Mouse (Mus musculus) forebrain, embryonic 13.5 days (tissue): Measurements from ENCODE around the gene Hk2. TPM values are rescaled to one million over a fixed set of nuclear protein-coding genes. Genes with fewer than 3 reads are reported as not detected.

ENCODE experiments used
- ATAC-seq: fragments of 200-750 bp; cut with Nextera tagmentation; 2 replicates; pipeline ENCODE4 v1.8.0; 2017
- H3K27ac ChIP-seq: fragments of 300-500 bp; sonication (generic); 2 replicates; pipeline ENCODE4 v1.5.1; 2015; ENCODE audit warnings: inconsistent platforms, mild to moderate bottlenecking, moderate library complexity
- H3K27me3 ChIP-seq: fragments of 300-500 bp; sonication (generic); 2 replicates; pipeline ENCODE4 v1.6.1; 2015; ENCODE audit warnings: mild to moderate bottlenecking, inconsistent platforms
- H3K36me3 ChIP-seq: fragments of 300-500 bp; sonication (generic); 2 replicates; pipeline ENCODE4 v1.6.1; 2015; ENCODE audit warnings: mild to moderate bottlenecking, inconsistent platforms; ENCODE audit not compliant: poor library complexity, severe bottlenecking
- H3K4me1 ChIP-seq: fragments of 300-500 bp; sonication (generic); 2 replicates; pipeline ENCODE4 v1.6.1; 2015; ENCODE audit warnings: inconsistent platforms
- H3K4me2 ChIP-seq: fragments of 300-500 bp; sonication (generic); 2 replicates; pipeline ENCODE4 v1.6.1; 2015; ENCODE audit warnings: inconsistent platforms, mild to moderate bottlenecking, moderate library complexity
- H3K4me3 ChIP-seq: fragments of 300-500 bp; sonication (generic); 2 replicates; pipeline ENCODE4 v1.5.1; 2015; ENCODE audit warnings: mild to moderate bottlenecking, inconsistent platforms
- H3K9ac ChIP-seq: fragments of 300-500 bp; sonication (generic); 2 replicates; pipeline ENCODE4 v1.6.1; 2015; ENCODE audit warnings: mild to moderate bottlenecking, inconsistent platforms
- H3K9me3 ChIP-seq: fragments of 300-500 bp; sonication (generic); replicated peaks from 2 replicates; pipeline ENCODE4 v1.6.1; 2016; ENCODE audit warnings: inconsistent platforms
- WGBS: fragments of 180-500 bp; shearing (Covaris S2); methylation state at CpG from one replicate; pipeline ENCODE4 v1.1.7; 2015; 5-methylcytosine and 5-hydroxymethylcytosine counted together
- polyA plus RNA-seq: library from polyadenylated mRNA; unstranded; fragments of >200 nt; fragmentation: Nextera tagmentation; extraction: Ambion mirVana; gene quantifications from 2 replicates; pipeline ENCODE4 v1.2.1, GENCODE M21; 2015

Hk2 gene
- polyA plus RNA-seq, 1 experiment from 2014 or later = 13.4 TPM

- no peaks in the 10 kb centered on the region for H3K4me1 ChIP-seq
- no peak for ATAC-seq
- no peaks in the 10 kb centered on the region for H3K27me3 ChIP-seq
- no peaks in the 10 kb centered on the region for H3K9me3 ChIP-seq
- no peak overlapping the region for H3K27ac ChIP-seq
- 71% methylated on average over 4 of the region's 4 CpGs for WGBS
- H3K9ac ChIP-seq = no peak overlapping the region
- H3K4me3 ChIP-seq = no peak overlapping the region
- no peaks in the 10 kb centered on the region for H3K36me3 ChIP-seq
- no peak overlapping the region for H3K4me2 ChIP-seq
Observed at GRCm38 (mm10) chr6:82783906-82784305, 9.7 kb upstream of the Hk2 start.

- 0 out of 2 replicates have a peak, but pooled peaks cover under 1% of the 10 kb centered on the region for H3K27me3 ChIP-seq
- 51% methylated on average over 8 of the region's 8 CpGs for WGBS
- H3K9me3 ChIP-seq = no peaks in the 10 kb centered on the region
Observed at GRCm38 (mm10) chr6:82780802-82781393, 6.6 kb upstream of the Hk2 start.

GRCm38 (mm10) chr6:82780369-82780768, 6.1 kb upstream of the Hk2 start:
- Histone ChIP-seq H3K36me3 (no peaks in the 10 kb centered on the region), H3K9ac (no peak overlapping the region), H3K27me3 (peaks cover 5% of the 10 kb centered on the region), H3K4me2 (no peak overlapping the region), H3K9me3 (no peaks in the 10 kb centered on the region), H3K4me1 (no peaks in the 10 kb centered on the region), H3K4me3 (no peak overlapping the region), H3K27ac (no peak overlapping the region)
- no peak for ATAC-seq
- 75% methylated on average over 4 of the region's 4 CpGs for WGBS

More at GRCm38 (mm10) chr6:82780802-82781393, 6.6 kb upstream of the Hk2 start:
- no peak overlapping the region for H3K9ac ChIP-seq
- H3K4me2 ChIP-seq = no peak overlapping the region
- H3K4me3 ChIP-seq = no peak overlapping the region
- no peaks in the 10 kb centered on the region for H3K4me1 ChIP-seq
- ATAC-seq = no peak
- H3K36me3 ChIP-seq = no peaks in the 10 kb centered on the region
- H3K27ac ChIP-seq = no peak overlapping the region

GRCm38 (mm10) chr6:82777124-82777654, 2.9 kb upstream of the Hk2 start:
- peaks cover 11% of the 10 kb centered on the region for H3K27me3 ChIP-seq
- H3K36me3 ChIP-seq = no peaks in the 10 kb centered on the region
- no peak for ATAC-seq
- no peak overlapping the region for H3K9ac ChIP-seq
- 95% methylated on average over 4 of the region's 4 CpGs for WGBS
- no peak overlapping the region for H3K4me2 ChIP-seq
- peaks cover 13% of the 10 kb centered on the region for H3K4me1 ChIP-seq
- no peak overlapping the region for H3K27ac ChIP-seq
- no peaks in the 10 kb centered on the region for H3K9me3 ChIP-seq
- H3K4me3 ChIP-seq = no peak overlapping the region

- WGBS = 88% methylated on average over 6 of the region's 6 CpGs
- Histone ChIP-seq H3K9me3 (no peaks in the 10 kb centered on the region), H3K27ac (no peak overlapping the region), H3K4me3 (no peak overlapping the region), H3K9ac (no peak overlapping the region), H3K27me3 (peaks cover 11% of the 10 kb centered on the region), H3K4me2 (no peak overlapping the region), H3K36me3 (no peaks in the 10 kb centered on the region), H3K4me1 (peaks cover 27% of the 10 kb centered on the region)
- ATAC-seq = no peak
Observed at GRCm38 (mm10) chr6:82775386-82775785, 1.1 kb upstream of the Hk2 start.

- H3K9ac ChIP-seq = peak overlapping the region; percentile 65
- peak overlapping the region; percentile 80 for H3K4me2 ChIP-seq
- under 1% methylated on average over 63 of the region's 68 CpGs for WGBS
- peak; percentile 59 for ATAC-seq
- no peaks in the 10 kb centered on the region for H3K9me3 ChIP-seq
- H3K4me1 ChIP-seq = peaks cover 27% of the 10 kb centered on the region
- peaks cover 11% of the 10 kb centered on the region for H3K27me3 ChIP-seq
- H3K4me3 ChIP-seq = peak overlapping the region; percentile 52
- no peaks in the 10 kb centered on the region for H3K36me3 ChIP-seq
- H3K27ac ChIP-seq = peak overlapping the region; percentile 33
Observed at GRCm38 (mm10) chr6:82773261-82774131, 758 bp downstream of the Hk2 start.

- ATAC-seq = peak; percentile 11; the same call in 1 of the 2 replicates
- Histone ChIP-seq H3K36me3 (no peaks in the 10 kb centered on the region), H3K4me1 (peaks cover 27% of the 10 kb centered on the region), H3K27me3 (peaks cover 11% of the 10 kb centered on the region), H3K9me3 (no peaks in the 10 kb centered on the region), H3K9ac (peak overlapping the region; percentile 65), H3K4me3 (peak overlapping the region; percentile 52), H3K4me2 (peak overlapping the region; percentile 80), H3K27ac (peak overlapping the region; percentile 33; the same call in 1 of the 2 replicates)
- under 1% methylated on average over 19 of the region's 19 CpGs for WGBS
Observed at GRCm38 (mm10) chr6:82772451-82773101, 1.7 kb downstream of the Hk2 start.

- under 1% methylated on average over 10 of the region's 10 CpGs for WGBS
- Histone ChIP-seq H3K27ac (no peak overlapping the region), H3K27me3 (peaks cover 11% of the 10 kb centered on the region), H3K36me3 (no peaks in the 10 kb centered on the region), H3K4me1 (peaks cover 27% of the 10 kb centered on the region), H3K4me3 (peak overlapping the region; percentile 52), H3K9ac (peak overlapping the region; percentile 65), H3K4me2 (peak overlapping the region; percentile 80), H3K9me3 (no peaks in the 10 kb centered on the region)
- ATAC-seq = no peak
Observed at GRCm38 (mm10) chr6:82771981-82772409, 2.3 kb downstream of the Hk2 start.

GRCm38 (mm10) chr6:82771059-82771458, 3.2 kb downstream of the Hk2 start:
- Histone ChIP-seq H3K4me2 (peak overlapping the region; percentile 80), H3K9ac (no peak overlapping the region), H3K4me3 (no peak overlapping the region), H3K27ac (no peak overlapping the region), H3K9me3 (no peaks in the 10 kb centered on the region), H3K36me3 (no peaks in the 10 kb centered on the region), H3K27me3 (peaks cover 11% of the 10 kb centered on the region), H3K4me1 (peaks cover 27% of the 10 kb centered on the region)
- no peak for ATAC-seq
- 69% methylated on average over 9 of the region's 9 CpGs for WGBS

GRCm38 (mm10) chr6:82770286-82770685, 4.0 kb downstream of the Hk2 start:
- peaks cover 5% of the 10 kb centered on the region for H3K27me3 ChIP-seq
- 76% methylated on average over 3 of the region's 3 CpGs for WGBS
- H3K4me1 ChIP-seq = peaks cover 27% of the 10 kb centered on the region
- H3K4me2 ChIP-seq = no peak overlapping the region
- H3K9me3 ChIP-seq = no peaks in the 10 kb centered on the region
- ATAC-seq = no peak
- no peak overlapping the region for H3K9ac ChIP-seq
- H3K4me3 ChIP-seq = no peak overlapping the region
- H3K36me3 ChIP-seq = no peaks in the 10 kb centered on the region
- H3K27ac ChIP-seq = no peak overlapping the region

- ATAC-seq = no peak
- Histone ChIP-seq H3K4me3 (no peak overlapping the region), H3K36me3 (no peaks in the 10 kb centered on the region)
Observed at GRCm38 (mm10) chr6:82769704-82770103, 4.5 kb downstream of the Hk2 start.

More at GRCm38 (mm10) chr6:82769704-82770103, 4.5 kb downstream of the Hk2 start:
- no peak overlapping the region for H3K9ac ChIP-seq
- no peaks in the 10 kb centered on the region; the same call in 1 of the 2 replicates for H3K27me3 ChIP-seq
- H3K4me1 ChIP-seq = peaks cover 23% of the 10 kb centered on the region
- H3K27ac ChIP-seq = no peak overlapping the region
- no peak overlapping the region for H3K4me2 ChIP-seq
- H3K9me3 ChIP-seq = no peaks in the 10 kb centered on the region
- WGBS = 64% methylated on average over 4 of the region's 5 CpGs
